Mouse (Mus musculus) CH12.LX (cell line): ENCODE results near the gene Corin. TPM values are rescaled to one million over a fixed set of nuclear protein-coding genes. Genes with fewer than 3 reads are reported as not detected.

Source experiments
- DNase-seq: peaks from one replicate; pipeline ENCODE4 v3.0.0-alpha.2; 2013; ENCODE audit errors: extremely low read depth
- H3K27ac ChIP-seq: 2 replicates; pipeline ENCODE4 v1.5.1; 2012; ENCODE audit warnings: low read depth, mild to moderate bottlenecking, control low read depth, moderate library complexity; ENCODE audit not compliant: insufficient read depth
- H3K27me3 ChIP-seq: replicated peaks from 2 replicates; pipeline ENCODE3; 2012; ENCODE audit warnings: inconsistent platforms
- H3K36me3 ChIP-seq, 2 experiments: replicated peaks in 1 of 2; 2 replicates each; pipeline versions ENCODE3 to v1.6.1; 2012; ENCODE audit warnings: inconsistent platforms in 1 of 2, low read length in 1 of 2, mild to moderate bottlenecking in 1 of 2, mixed read lengths in 1 of 2, moderate library complexity in 1 of 2; ENCODE audit not compliant: control insufficient read depth in 1 of 2, insufficient read depth in 1 of 2
- H3K4me1 ChIP-seq, 2 experiments: 2 replicates each; pipeline ENCODE4 v1.6.1; 2012; ENCODE audit warnings: inconsistent platforms in 1 of 2, moderate library complexity in 1 of 2; ENCODE audit not compliant: insufficient read depth in 2 of 2, control insufficient read depth in 1 of 2
- H3K4me2 ChIP-seq: 2 replicates; pipeline ENCODE4 v1.6.1; 2012; ENCODE audit warnings: low read depth, mild to moderate bottlenecking, control low read depth; ENCODE audit not compliant: poor library complexity, insufficient read depth, severe bottlenecking
- H3K4me3 ChIP-seq, 3 experiments: fragments of 150-350 bp in 1 of 3; sonication (generic) in 1 of 3; replicated peaks in 1 of 3; 2 replicates each; pipeline versions ENCODE3 to v1.5.1; 2011 to 2012; ENCODE audit warnings: low read depth in 2 of 3, low read length in 2 of 3, mild to moderate bottlenecking in 2 of 3, moderate library complexity in 2 of 3, control low read depth in 1 of 3, improper control_type of control experiment in 1 of 3, inconsistent platforms in 1 of 3, mixed read lengths in 1 of 3; ENCODE audit not compliant: poor library complexity in 1 of 3
- H3K79me2 ChIP-seq: replicated peaks from 2 replicates; pipeline ENCODE4 v1.6.1; 2012; ENCODE audit warnings: mild to moderate bottlenecking, moderate library complexity; ENCODE audit not compliant: control insufficient read depth, poor library complexity, insufficient read depth, severe bottlenecking; ENCODE audit errors: extremely low read depth
- H3K9ac ChIP-seq: 2 replicates; pipeline ENCODE4 v1.6.1; 2012; ENCODE audit warnings: low read depth, mild to moderate bottlenecking, control low read depth, moderate library complexity; ENCODE audit not compliant: insufficient read depth
- H3K9me3 ChIP-seq: replicated peaks from 2 replicates; pipeline ENCODE3; 2012; ENCODE audit warnings: low read length, inconsistent platforms, mixed read lengths
- BHLHE40 ChIP-seq: IDR thresholded peaks from 2 replicates; pipeline ENCODE4 v1.6.1; 2011; ENCODE audit warnings: mild to moderate bottlenecking, low read depth, low read length, improper control_type of control experiment
- CHD1 ChIP-seq: IDR thresholded peaks from 2 replicates; pipeline ENCODE4 v1.6.1; 2012; ENCODE audit warnings: low read depth, low read length, improper control_type of control experiment, inconsistent platforms
- CHD2 ChIP-seq: IDR thresholded peaks from 2 replicates; pipeline ENCODE4 v1.6.1; 2011; ENCODE audit warnings: low read length, improper control_type of control experiment
- E2F4 ChIP-seq: IDR thresholded peaks from 2 replicates; pipeline ENCODE4 v1.6.1; 2011; ENCODE audit warnings: low read depth, low read length, improper control_type of control experiment; ENCODE audit not compliant: insufficient replicate concordance
- ELF1 ChIP-seq: IDR thresholded peaks from 2 replicates; pipeline ENCODE4 v1.6.1; 2014; ENCODE audit warnings: low read depth, mild to moderate bottlenecking, inconsistent platforms, low read length, improper control_type of control experiment
- ETS1 ChIP-seq: conservative IDR thresholded peaks from 2 replicates; pipeline ENCODE4 v1.6.1; 2012; ENCODE audit warnings: low read depth, mild to moderate bottlenecking, inconsistent platforms, low read length, improper control_type of control experiment, moderate library complexity
- IRF4 ChIP-seq: IDR thresholded peaks from 2 replicates; pipeline ENCODE4 v1.6.1; 2014; ENCODE audit warnings: low read depth, mild to moderate bottlenecking, inconsistent platforms, low read length, improper control_type of control experiment
- JUN ChIP-seq: IDR thresholded peaks from 2 replicates; pipeline ENCODE4 v1.6.1; 2011; ENCODE audit warnings: low read depth, mild to moderate bottlenecking, low read length, improper control_type of control experiment, moderate library complexity; ENCODE audit not compliant: insufficient read depth
- MAX ChIP-seq: IDR thresholded peaks from 2 replicates; pipeline ENCODE4 v1.6.1; 2011; ENCODE audit warnings: low read length, improper control_type of control experiment
- MEF2A ChIP-seq: IDR thresholded peaks from 2 replicates; pipeline ENCODE4 v1.6.1; 2014; ENCODE audit warnings: low read depth, mild to moderate bottlenecking, inconsistent platforms, low read length, improper control_type of control experiment, borderline replicate concordance
- MXI1 ChIP-seq: IDR thresholded peaks from 2 replicates; pipeline ENCODE4 v1.6.1; 2011; ENCODE audit warnings: mild to moderate bottlenecking, low read depth, low read length, improper control_type of control experiment
- RAD21 ChIP-seq: IDR thresholded peaks from 2 replicates; pipeline ENCODE4 v1.6.1; 2011; ENCODE audit warnings: low read depth, mild to moderate bottlenecking, low read length, improper control_type of control experiment, moderate library complexity
- RCOR1 ChIP-seq: conservative IDR thresholded peaks from 2 replicates; pipeline ENCODE4 v1.6.1; 2012; ENCODE audit warnings: low read depth, mild to moderate bottlenecking, inconsistent platforms, low read length, improper control_type of control experiment
- TCF12 ChIP-seq: IDR thresholded peaks from 2 replicates; pipeline ENCODE4 v1.6.1; 2014; ENCODE audit warnings: low read depth, mild to moderate bottlenecking, inconsistent platforms, low read length, improper control_type of control experiment
- UBTF ChIP-seq: IDR thresholded peaks from 2 replicates; pipeline ENCODE4 v1.6.1; 2012; ENCODE audit warnings: low read depth, mild to moderate bottlenecking, inconsistent platforms, low read length, improper control_type of control experiment, moderate library complexity
- USF2 ChIP-seq: conservative IDR thresholded peaks from 2 replicates; pipeline ENCODE4 v1.6.1; 2011; ENCODE audit warnings: low read depth, low read length, improper control_type of control experiment
- ZKSCAN1 ChIP-seq: IDR thresholded peaks from 2 replicates; pipeline ENCODE4 v1.6.1; 2012; ENCODE audit warnings: low read depth, inconsistent platforms, low read length, improper control_type of control experiment, borderline replicate concordance
- dilution Hi-C: fragments of 300-500 bp; cut with MboI; formaldehyde crosslinking; loops from 2 replicates; pipeline ENCODE4 v1.14.3; 2020; ENCODE audit warnings: low sequenced_read_pairs; ENCODE audit not compliant: extremely low pct_unique_long_range_greater_than_20kb, extremely low pct_ligation_motif_present
- in situ Hi-C: fragments of 300-500 bp; cut with MboI; formaldehyde crosslinking; loops from 3 replicates; pipeline ENCODE4 v1.14.3; 2019; ENCODE audit warnings: low sequenced_read_pairs, low pct_ligation_motif_present, low pct_unique_long_range_greater_than_20kb, mixed read lengths
- polyA plus RNA-seq: library from polyadenylated mRNA; unstranded; fragments of >175 nt; gene quantifications from 2 replicates; pipeline ENCODE4 v1.2.1, GENCODE M21; 2012; ENCODE audit warnings: low read depth; ENCODE audit not compliant: insufficient read length
- total RNA-seq, 2 experiments: library from RNA; depleted of rRNA; stranded (reverse); fragments of 300-350 nt in 1 of 2; fragments of >200 nt in 1 of 2; gene quantifications; 2 replicates each; pipeline ENCODE4 v1.2.3; 2012 to 2014

Corin gene
- total and polyA plus RNA-seq, 3 experiments, result not detected

DNA sequence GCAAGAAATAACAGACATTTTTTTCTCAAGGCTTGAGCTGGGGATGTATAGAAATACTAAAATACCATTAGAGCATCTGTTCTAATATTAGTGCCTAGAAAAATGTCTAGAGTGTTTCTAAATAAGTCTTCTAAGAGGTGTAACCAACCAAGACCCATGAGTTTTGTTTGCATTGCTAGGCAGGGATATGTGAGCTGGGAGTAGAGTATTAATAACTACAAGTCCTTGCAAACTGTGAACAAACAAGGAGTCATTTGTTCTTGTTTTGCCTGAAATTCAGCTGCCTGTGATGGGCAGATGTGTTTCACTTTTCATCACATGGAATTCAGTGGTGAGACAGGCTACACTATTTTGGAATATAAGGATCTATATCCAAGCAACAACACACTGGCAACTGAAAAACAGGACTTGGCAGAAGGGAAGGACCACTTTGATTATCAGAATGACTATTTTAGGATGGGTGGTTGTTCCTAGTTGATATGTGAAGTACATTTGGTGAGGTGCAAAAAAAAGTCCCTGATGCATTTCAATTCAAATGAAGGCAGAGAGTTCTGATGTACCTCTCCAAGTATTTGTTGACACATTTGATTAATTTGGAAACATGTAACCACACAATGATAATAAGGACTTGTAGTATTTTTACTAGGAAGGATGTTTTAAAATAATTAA is 78.8 kb downstream of the Corin start:
- no peak overlapping the region for H3K9ac ChIP-seq
- H3K9me3 ChIP-seq, result no peaks in the 10 kb centered on the region
- no peak overlapping the region for H3K4me3 ChIP-seq
- no peaks in the 10 kb centered on the region for H3K27me3 ChIP-seq
- H3K79me2 ChIP-seq, result no peaks in the 10 kb centered on the region
- H3K4me2 ChIP-seq, result no peak overlapping the region
- H3K36me3 ChIP-seq, result no peaks in the 10 kb centered on the region
- no peaks in the 10 kb centered on the region for H3K4me1 ChIP-seq
- no peak for TF ChIP-seq MEF2A
- no peak for TF ChIP-seq MXI1
- no peak for TF ChIP-seq ELF1
- no peak for TF ChIP-seq BHLHE40
- TF ChIP-seq USF2, result no peak
- TF ChIP-seq TCF12, result no peak
- TF ChIP-seq E2F4, result no peak
- TF ChIP-seq IRF4, result no peak
- TF ChIP-seq RCOR1, result no peak
- no peak for TF ChIP-seq CHD1
- TF ChIP-seq CHD2, result no peak
- TF ChIP-seq RAD21, result no peak
- no peak for TF ChIP-seq MAX
- no peak for TF ChIP-seq ZKSCAN1
- no peak for TF ChIP-seq JUN
- no peak for DNase-seq
- no peak overlapping the region for H3K27ac ChIP-seq
- dilution Hi-C loops, result no loop called here
- in situ Hi-C loops, result no loop called here

DNA sequence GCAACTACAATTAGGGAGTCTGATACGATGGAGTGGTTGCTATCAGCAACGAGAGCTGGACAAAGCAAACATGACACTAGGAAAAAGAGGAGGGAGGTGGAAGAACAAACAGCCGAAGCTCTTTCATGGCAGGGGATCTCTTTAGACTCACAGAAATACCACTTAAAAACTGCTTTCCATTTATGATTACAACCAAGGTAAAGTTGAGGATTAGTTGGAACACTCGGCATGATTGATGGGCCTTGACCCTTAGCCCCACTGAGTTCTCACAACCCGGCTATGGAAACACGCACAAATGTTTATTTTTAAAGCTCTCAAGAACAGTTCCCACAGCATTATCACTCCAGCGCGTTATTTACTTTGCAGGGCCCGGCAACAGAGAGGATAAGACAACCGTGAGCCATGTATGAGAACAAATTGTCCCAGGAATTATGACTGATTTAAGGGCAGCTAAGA is 92.4 kb downstream of the Corin start:
- DNase-seq, result no peak
- dilution Hi-C loops (no loop called here), in situ Hi-C loops (no loop called here)
- Histone ChIP-seq H3K79me2 (no peaks in the 10 kb centered on the region), H3K27ac (no peak overlapping the region), H3K4me2 (no peak overlapping the region), H3K4me3 (no peak overlapping the region), H3K9me3 (no peaks in the 10 kb centered on the region), H3K9ac (no peak overlapping the region), H3K36me3 (no peaks in the 10 kb centered on the region), H3K27me3 (no peaks in the 10 kb centered on the region), H3K4me1 (no peaks in the 10 kb centered on the region)
- TF ChIP-seq IRF4, result no peak
- TF ChIP-seq UBTF, result no peak
- TF ChIP-seq MAX, result no peak
- TF ChIP-seq ETS1, result no peak
